Mouse (Mus musculus) hindbrain, embryonic 11.5 days (tissue): ENCODE results near the gene D1Ertd622e. TPM values are rescaled to one million over a fixed set of nuclear protein-coding genes. Genes with fewer than 3 reads are reported as not detected.

Experiments
- ATAC-seq: fragments of 200-750 bp; cut with Nextera tagmentation; 2 replicates; pipeline ENCODE4 v1.8.0; 2017; ENCODE audit warnings: mild to moderate bottlenecking, moderate TSS enrichment, moderate library complexity; ENCODE audit not compliant: low FRiP score
- DNase-seq: peaks from one replicate; pipeline ENCODE4 v3.0.0-alpha.2; 2015; ENCODE audit warnings: low spot score
- H3K27ac ChIP-seq: fragments of 300-500 bp; sonication (generic); 2 replicates; pipeline ENCODE4 v1.5.1; 2014; ENCODE audit warnings: mild to moderate bottlenecking, low read depth, low read length
- H3K27me3 ChIP-seq: fragments of 300-500 bp; sonication (generic); 2 replicates; pipeline ENCODE4 v1.6.1; 2014; ENCODE audit warnings: mild to moderate bottlenecking, low read length, moderate library complexity, mixed read lengths; ENCODE audit not compliant: control insufficient read depth, insufficient read depth
- H3K36me3 ChIP-seq: fragments of 300-500 bp; sonication (generic); 2 replicates; pipeline ENCODE4 v1.6.1; 2014; ENCODE audit warnings: mild to moderate bottlenecking, low read length, moderate library complexity, mixed read lengths; ENCODE audit not compliant: control insufficient read depth, insufficient read depth
- H3K4me1 ChIP-seq: fragments of 300-500 bp; sonication (generic); replicated peaks from 2 replicates; pipeline ENCODE4 v1.6.1; 2014; ENCODE audit warnings: low read length, mixed read lengths; ENCODE audit not compliant: control insufficient read depth, insufficient read depth
- H3K4me2 ChIP-seq: fragments of 300-500 bp; sonication (generic); replicated peaks from 2 replicates; pipeline ENCODE4 v1.6.1; 2014; ENCODE audit warnings: mild to moderate bottlenecking, low read depth, low read length
- H3K4me3 ChIP-seq: fragments of 300-500 bp; sonication (generic); 2 replicates; pipeline ENCODE4 v1.5.1; 2014; ENCODE audit warnings: low read depth, low read length
- H3K9ac ChIP-seq: fragments of 300-500 bp; sonication (generic); 2 replicates; pipeline ENCODE4 v1.6.1; 2014; ENCODE audit warnings: low read depth, low read length
- H3K9me3 ChIP-seq: fragments of 300-500 bp; sonication (generic); 2 replicates; pipeline ENCODE4 v1.6.1; 2016; ENCODE audit warnings: low read length; ENCODE audit not compliant: control insufficient read depth
- WGBS: fragments of 180-500 bp; shearing (Covaris S2); extraction: QIAGEN DNeasy Blood & Tissue Kit; methylation state at CpG from one replicate; pipeline ENCODE4 v1.1.7; 2014; 5-methylcytosine and 5-hydroxymethylcytosine counted together
- polyA plus RNA-seq: library from polyadenylated mRNA; unstranded; fragments of >200 nt; fragmentation: Nextera tagmentation; extraction: Ambion mirVana; gene quantifications from 2 replicates; pipeline ENCODE4 v1.2.1, GENCODE M21; 2014

D1Ertd622e gene
- polyA plus RNA-seq, 1 experiment from 2014 or later, result 32.6 TPM

DNA sequence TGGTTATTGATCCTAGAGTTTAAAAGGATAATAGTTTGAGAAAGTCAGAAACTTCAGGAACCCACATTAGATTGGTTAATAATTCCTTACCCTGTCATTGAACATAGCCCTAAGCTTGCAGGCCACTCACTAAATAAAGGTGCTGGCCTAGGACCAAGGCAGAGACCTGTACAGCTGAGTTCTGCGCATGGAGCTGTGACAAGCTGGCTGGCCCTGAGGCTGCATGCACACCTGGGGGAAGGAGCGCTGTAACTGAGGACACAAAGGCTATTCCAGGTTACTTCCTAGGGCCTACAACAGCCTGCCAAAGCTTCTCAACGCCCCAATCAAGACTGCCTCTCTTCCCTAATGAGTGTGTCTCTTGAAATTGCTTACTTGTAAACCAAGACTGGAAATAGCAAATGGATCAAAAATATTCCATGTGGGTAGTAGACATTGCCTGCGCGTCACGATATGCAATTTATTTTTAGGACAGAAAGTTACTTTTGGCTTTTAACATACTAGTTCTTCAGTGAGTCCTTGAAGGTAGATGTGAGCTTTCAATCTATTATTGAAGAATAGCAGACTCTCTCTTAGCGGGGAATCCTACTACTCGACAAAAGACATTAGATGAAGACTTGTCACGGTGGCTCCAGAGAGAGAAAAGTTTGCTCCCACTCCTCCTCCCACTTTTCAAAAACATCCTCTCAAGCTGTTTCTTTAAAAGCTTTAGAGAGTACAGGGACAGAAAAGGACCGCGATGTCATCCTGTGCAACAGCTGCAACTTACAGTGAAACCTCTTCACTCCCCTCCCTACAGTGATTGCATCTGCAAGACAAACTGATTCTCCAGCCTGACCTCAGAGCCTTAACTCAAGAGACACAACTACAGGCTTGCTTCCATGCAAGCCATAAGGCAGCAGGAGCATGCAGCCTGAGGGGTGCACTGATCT is 47.1 kb downstream of the D1Ertd622e start:
- Histone ChIP-seq H3K4me1 (no peaks in the 10 kb centered on the region), H3K27ac (no peak overlapping the region), H3K9me3 (no peaks in the 10 kb centered on the region), H3K36me3 (no peaks in the 10 kb centered on the region), H3K4me3 (no peak overlapping the region), H3K27me3 (no peaks in the 10 kb centered on the region), H3K4me2 (no peak overlapping the region), H3K9ac (no peak overlapping the region)
- DNase-seq (no peak), ATAC-seq (no peak)
- 74% methylated on average over 11 of the region's 11 CpGs for WGBS

GRCm38 (mm10) chr1:97611747-97612146 is 50.1 kb downstream of the D1Ertd622e start:
- no peaks in the 10 kb centered on the region for H3K27me3 ChIP-seq
- no peak overlapping the region for H3K27ac ChIP-seq
- no peak overlapping the region for H3K9ac ChIP-seq
- ATAC-seq (no peak), DNase-seq (no peak)
- H3K4me3 ChIP-seq, result no peak overlapping the region
- no peaks in the 10 kb centered on the region for H3K9me3 ChIP-seq
- no peaks in the 10 kb centered on the region for H3K4me1 ChIP-seq
- WGBS, result 76% methylated on average over 2 of the region's 2 CpGs
- H3K36me3 ChIP-seq, result no peaks in the 10 kb centered on the region
- no peak overlapping the region for H3K4me2 ChIP-seq

DNA sequence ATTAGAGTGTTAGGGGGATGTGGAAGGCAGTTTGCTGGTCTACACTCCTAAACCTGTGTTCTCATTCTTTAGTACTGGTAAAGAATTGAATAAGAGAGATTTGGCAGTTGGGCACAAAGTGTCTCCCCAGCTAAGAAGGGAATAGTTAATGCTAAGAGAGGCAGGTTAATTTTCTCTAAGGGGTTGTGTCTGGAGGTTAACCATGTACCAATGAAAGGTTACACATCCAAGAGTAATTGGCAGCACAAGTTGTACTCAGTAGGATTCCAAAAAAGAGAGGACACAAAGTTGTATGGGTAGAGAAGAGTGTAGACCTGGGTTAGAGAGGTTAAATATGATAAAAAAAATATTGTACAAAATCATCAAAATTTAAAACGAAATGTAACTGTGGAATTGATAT is 58.5 kb downstream of the D1Ertd622e start:
- no peaks in the 10 kb centered on the region for H3K27me3 ChIP-seq
- H3K9ac ChIP-seq, result no peak overlapping the region
- no peak overlapping the region for H3K27ac ChIP-seq
- no peak for DNase-seq
- 79% methylated on average over 1 of the region's 1 CpGs for WGBS
- no peak for ATAC-seq
- no peaks in the 10 kb centered on the region for H3K36me3 ChIP-seq
- H3K4me2 ChIP-seq, result no peak overlapping the region
- H3K4me1 ChIP-seq, result no peaks in the 10 kb centered on the region
- no peaks in the 10 kb centered on the region for H3K9me3 ChIP-seq
- no peak overlapping the region for H3K4me3 ChIP-seq

DNA sequence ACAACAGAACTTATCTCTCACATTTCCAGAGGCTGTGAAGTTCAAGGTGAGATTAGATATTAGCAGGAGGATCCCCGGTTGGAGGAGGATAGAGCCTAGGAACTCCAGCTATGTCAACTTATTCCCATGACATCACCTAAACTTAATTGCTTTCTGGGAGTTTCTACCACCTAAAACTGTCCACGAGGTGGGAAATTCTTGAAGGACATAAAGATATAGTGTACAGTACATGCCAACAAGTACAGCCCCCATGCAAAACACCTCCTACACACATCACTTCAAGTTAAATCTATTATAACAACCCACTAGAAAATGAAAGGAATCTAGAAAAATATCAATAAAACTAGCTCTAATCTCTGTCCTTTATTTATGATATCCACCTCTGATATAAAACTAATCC is 61.5 kb downstream of the D1Ertd622e start:
- Histone ChIP-seq H3K9ac (no peak overlapping the region), H3K4me3 (no peak overlapping the region), H3K4me2 (no peak overlapping the region), H3K27me3 (no peaks in the 10 kb centered on the region), H3K4me1 (no peaks in the 10 kb centered on the region), H3K36me3 (no peaks in the 10 kb centered on the region), H3K9me3 (no peaks in the 10 kb centered on the region), H3K27ac (no peak overlapping the region)
- no peak for DNase-seq
- WGBS, result 78% methylated on average over 2 of the region's 2 CpGs
- ATAC-seq, result no peak

DNA sequence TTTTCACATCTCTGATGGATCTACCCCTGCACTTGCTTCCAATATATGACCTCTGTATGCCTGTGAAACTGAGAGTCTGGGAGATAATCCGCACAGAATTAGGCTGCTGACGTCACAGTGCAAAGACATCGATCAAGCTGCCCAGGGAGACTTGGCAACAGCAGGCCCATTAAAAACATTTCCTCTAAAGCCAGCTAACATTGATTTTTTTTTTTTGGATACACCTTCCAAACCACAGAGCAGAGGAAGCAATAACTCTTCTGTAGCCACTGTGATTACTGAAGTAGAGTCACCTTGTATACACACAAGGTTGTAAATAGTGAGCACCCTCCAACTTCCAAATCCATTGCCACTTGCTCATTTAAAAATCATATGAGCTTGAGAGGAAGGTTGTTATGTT is 62.8 kb downstream of the D1Ertd622e start:
- Histone ChIP-seq H3K27me3 (no peaks in the 10 kb centered on the region), H3K4me2 (no peak overlapping the region), H3K27ac (no peak overlapping the region), H3K9ac (no peak overlapping the region), H3K4me3 (no peak overlapping the region), H3K9me3 (no peaks in the 10 kb centered on the region), H3K36me3 (no peaks in the 10 kb centered on the region), H3K4me1 (no peaks in the 10 kb centered on the region)
- DNase-seq, result no peak
- 90% methylated on average over 3 of the region's 3 CpGs for WGBS
- no peak for ATAC-seq

- Histone ChIP-seq H3K4me3 (no peak overlapping the region), H3K27ac (no peak overlapping the region), H3K36me3 (no peaks in the 10 kb centered on the region), H3K4me2 (no peak overlapping the region), H3K9ac (no peak overlapping the region), H3K27me3 (no peaks in the 10 kb centered on the region), H3K4me1 (no peaks in the 10 kb centered on the region), H3K9me3 (no peaks in the 10 kb centered on the region)
- DNase-seq (no peak), ATAC-seq (no peak)
- 11% methylated on average over 3 of the region's 3 CpGs for WGBS
Observed at GRCm38 (mm10) chr1:97588561-97588960, 73.3 kb downstream of the D1Ertd622e start.

DNA sequence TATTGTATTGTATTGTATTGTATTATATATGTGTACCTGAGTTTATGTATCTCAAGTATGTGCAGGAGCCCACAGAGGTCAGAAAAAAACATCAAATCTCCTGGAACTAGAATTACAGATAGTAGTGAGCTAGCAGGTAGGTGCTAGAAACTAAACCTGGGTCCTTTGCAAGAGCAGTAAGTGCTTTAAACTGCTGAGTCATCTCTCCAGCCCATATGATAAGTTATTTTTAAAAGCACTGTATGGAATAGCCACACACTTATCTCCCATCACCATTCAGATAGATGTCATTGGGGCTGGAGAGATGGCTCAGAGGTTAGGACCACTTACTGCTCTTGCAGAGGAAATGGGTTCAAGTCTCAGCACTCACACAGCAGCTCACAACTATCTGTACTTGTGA is 76.8 kb downstream of the D1Ertd622e start:
- H3K27me3 ChIP-seq, result no peaks in the 10 kb centered on the region
- ATAC-seq (no peak), DNase-seq (no peak)
- H3K9me3 ChIP-seq, result no peaks in the 10 kb centered on the region
- H3K4me1 ChIP-seq, result no peaks in the 10 kb centered on the region
- no peak overlapping the region for H3K4me2 ChIP-seq
- no peak overlapping the region for H3K4me3 ChIP-seq
- no peak overlapping the region for H3K9ac ChIP-seq
- H3K27ac ChIP-seq, result no peak overlapping the region
- no peaks in the 10 kb centered on the region for H3K36me3 ChIP-seq

DNA sequence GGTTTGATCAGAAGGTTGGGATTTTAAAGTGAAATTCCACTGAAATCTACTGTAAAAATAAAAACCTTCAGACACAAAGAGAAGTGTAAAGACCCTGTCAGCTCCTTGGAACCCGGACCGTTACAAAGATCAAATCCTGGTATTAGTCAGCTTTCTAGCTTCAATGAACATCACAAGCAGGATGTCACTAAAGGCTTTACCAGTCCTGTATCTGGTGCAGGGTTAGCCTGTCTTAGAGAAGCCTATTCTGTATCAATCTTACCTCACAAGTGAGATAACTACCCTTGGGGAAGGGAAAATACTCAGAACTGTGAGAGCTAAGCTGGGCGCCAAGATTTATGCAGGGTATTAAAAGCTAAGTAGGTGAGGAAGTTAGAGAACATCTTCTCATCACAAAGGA is 77.7 kb downstream of the D1Ertd622e start:
- H3K9me3 ChIP-seq, result no peaks in the 10 kb centered on the region
- ATAC-seq (no peak), DNase-seq (no peak)
- no peaks in the 10 kb centered on the region for H3K4me1 ChIP-seq
- H3K27ac ChIP-seq, result no peak overlapping the region
- H3K4me3 ChIP-seq, result no peak overlapping the region
- no peaks in the 10 kb centered on the region for H3K36me3 ChIP-seq
- no peaks in the 10 kb centered on the region for H3K27me3 ChIP-seq
- H3K9ac ChIP-seq, result no peak overlapping the region
- WGBS, result 89% methylated on average over 3 of the region's 3 CpGs
- H3K4me2 ChIP-seq, result no peak overlapping the region

GRCm38 (mm10) chr1:97583085-97583484 is 78.8 kb downstream of the D1Ertd622e start:
- H3K9me3 ChIP-seq, result no peaks in the 10 kb centered on the region
- no peak for DNase-seq
- H3K4me1 ChIP-seq, result no peaks in the 10 kb centered on the region
- H3K36me3 ChIP-seq, result no peaks in the 10 kb centered on the region
- ATAC-seq, result no peak
- no peak overlapping the region for H3K4me3 ChIP-seq
- H3K27ac ChIP-seq, result no peak overlapping the region
- 81% methylated on average over 4 of the region's 4 CpGs for WGBS
- no peak overlapping the region for H3K9ac ChIP-seq
- H3K4me2 ChIP-seq, result no peak overlapping the region
- no peaks in the 10 kb centered on the region for H3K27me3 ChIP-seq
